Mouse (Mus musculus): Measurements from ENCODE around the gene Pimreg. TPM values are rescaled to one million over a fixed set of nuclear protein-coding genes. Genes with fewer than 3 reads are reported as not detected.

Pimreg gene
- polyA plus RNA-seq, 1 experiment from 2014 or later: 89.1 TPM

DNA sequence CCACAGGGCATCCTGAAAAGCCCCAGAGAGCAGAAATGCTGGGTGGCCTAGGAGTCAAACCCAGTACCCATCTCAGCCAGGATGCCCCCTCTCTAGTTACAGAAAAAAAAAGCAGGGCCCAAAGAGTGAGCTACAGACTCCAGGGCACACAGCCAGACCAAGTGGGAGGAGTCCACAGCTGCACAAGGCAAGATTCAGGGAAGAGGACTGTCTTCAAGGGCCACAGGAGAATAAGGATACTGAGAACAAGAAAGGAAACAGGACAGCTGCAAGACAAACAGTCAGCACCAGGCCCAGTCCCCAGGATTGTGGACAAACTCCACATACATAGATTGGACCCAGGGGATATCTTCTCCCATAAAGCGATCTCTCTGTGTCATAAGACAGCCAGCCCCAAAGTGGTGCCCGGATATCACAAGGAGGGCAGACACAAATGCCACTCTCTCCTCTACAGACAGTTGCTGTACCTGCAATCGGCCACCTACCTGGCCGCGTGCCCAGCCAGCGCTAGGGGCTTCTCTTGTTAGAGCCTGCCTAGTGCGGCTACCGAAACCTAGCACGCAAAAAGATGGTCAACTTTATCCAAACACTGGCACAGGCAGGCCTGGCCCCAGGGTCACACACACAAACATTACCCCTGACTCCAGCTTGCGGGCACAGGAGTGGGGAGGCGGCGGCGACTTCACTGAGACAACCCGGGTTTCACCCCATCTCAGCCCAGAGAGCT, 8.5 kb downstream of the Pimreg start:
- H3K27ac ChIP-seq (replicated peaks): no peak overlapping the region
- peak; percentile 36 for ATAC-seq (ENCODE audit: insufficient number of reproducible peaks, low FRiP score, low TSS enrichment, low read depth)
- H3K36me3 ChIP-seq: peaks cover 15% of the 10 kb centered on the region; the same call in 1 of the 2 replicates
- peaks cover 39% of the 10 kb centered on the region for H3K4me1 ChIP-seq
- H3K27me3 ChIP-seq: no peaks in the 10 kb centered on the region
- 0 out of 2 replicates have a peak overlapping the region, but pooled peaks have one; percentile 23 for H3K9ac ChIP-seq
- peak overlapping the region; percentile 46 for H3K4me3 ChIP-seq (replicated peaks)
- 16% methylated on average over 14 of the region's 14 CpGs for WGBS
- peak overlapping the region; percentile 86 for H3K4me2 ChIP-seq (replicated peaks)
- no peaks in the 10 kb centered on the region for H3K9me3 ChIP-seq (replicated peaks)

DNA sequence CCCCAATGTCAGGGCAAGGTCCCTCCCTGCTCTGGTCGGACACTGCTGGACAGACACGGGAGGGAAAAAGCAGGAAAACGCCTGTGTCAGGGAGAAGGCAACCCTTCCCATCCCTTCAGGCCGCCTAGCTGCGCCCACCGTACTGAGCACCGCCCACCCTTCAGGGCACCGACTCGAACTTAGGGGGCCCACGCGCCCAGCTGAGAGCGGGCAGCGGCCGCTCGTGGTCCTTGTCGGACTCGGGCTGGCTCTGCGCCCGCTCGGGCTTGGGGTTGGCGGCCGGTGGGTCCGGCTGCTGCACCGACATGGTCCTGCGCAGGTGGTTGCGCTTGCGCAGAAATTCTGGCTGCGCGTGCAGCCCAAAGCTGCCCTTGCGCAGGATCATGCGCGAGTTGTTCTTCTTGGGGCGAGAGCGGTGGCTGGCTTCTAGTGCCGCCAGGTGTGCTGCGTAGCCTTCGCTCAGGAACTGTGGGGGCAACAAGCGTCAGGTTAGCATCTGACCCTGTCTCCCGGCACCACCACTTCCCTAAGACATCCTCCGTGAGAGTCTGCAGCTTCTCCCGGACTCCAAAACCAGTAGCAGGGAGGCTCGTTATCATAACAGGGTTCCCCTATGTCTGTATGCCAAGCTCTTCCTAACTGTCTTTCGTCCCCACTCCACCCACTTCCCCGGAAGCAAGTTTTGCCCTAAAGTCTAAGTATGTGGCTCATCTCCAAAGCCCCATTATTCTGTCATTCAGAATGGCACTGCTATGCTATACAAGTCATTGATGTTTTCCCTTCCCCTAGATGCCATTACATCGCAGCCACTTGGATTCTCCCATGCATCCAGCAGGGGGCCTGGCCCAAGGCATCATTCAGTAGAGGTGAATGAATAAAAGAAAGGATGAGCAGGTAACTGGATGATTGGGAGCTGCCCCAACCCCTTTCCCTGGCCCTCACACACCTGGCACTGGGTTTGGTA, 9.3 kb downstream of the Pimreg start:
- H3K27me3 ChIP-seq: no peaks in the 10 kb centered on the region
- WGBS: 2% methylated on average over 44 of the region's 45 CpGs
- peak overlapping the region; percentile 23 for H3K9ac ChIP-seq
- H3K36me3 ChIP-seq: peaks cover 6% of the 10 kb centered on the region; the same call in 1 of the 2 replicates
- H3K4me3 ChIP-seq (replicated peaks): peak overlapping the region; percentile 46
- peaks cover 45% of the 10 kb centered on the region for H3K4me1 ChIP-seq
- ATAC-seq (ENCODE audit: insufficient number of reproducible peaks, low FRiP score, low TSS enrichment, low read depth): no peak
- no peak overlapping the region for H3K27ac ChIP-seq (replicated peaks)
- H3K9me3 ChIP-seq (replicated peaks): no peaks in the 10 kb centered on the region
- H3K4me2 ChIP-seq (replicated peaks): peak overlapping the region; percentile 86

DNA sequence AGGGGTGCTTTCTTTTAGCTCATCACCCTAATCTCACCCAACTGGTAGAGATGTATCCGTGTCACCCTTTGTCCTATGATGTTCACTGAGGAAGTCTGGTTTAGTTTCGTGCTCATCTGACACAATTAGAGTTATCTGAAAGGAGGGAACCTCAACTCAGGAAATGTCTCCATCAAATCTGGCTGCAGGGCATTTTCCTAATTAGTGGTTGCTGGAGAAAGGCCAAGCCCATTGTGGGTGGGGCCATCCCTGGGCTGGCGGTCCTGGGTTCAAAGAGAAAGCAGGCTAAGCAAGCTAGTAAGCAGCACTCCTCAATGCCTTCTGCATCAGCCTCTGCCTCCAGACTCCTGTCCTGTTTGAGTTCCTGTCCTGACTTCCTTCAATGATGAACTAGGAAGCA, 10.4 kb downstream of the Pimreg start:
- H3K4me1 ChIP-seq: peaks cover 45% of the 10 kb centered on the region
- no peaks in the 10 kb centered on the region for H3K9me3 ChIP-seq (replicated peaks)
- no peak overlapping the region for H3K9ac ChIP-seq
- no peak overlapping the region for H3K4me3 ChIP-seq (replicated peaks)
- no peaks in the 10 kb centered on the region for H3K27me3 ChIP-seq
- no peak for ATAC-seq (ENCODE audit: insufficient number of reproducible peaks, low FRiP score, low TSS enrichment, low read depth)
- H3K36me3 ChIP-seq: no peaks in the 10 kb centered on the region
- WGBS: 30% methylated on average over 3 of the region's 3 CpGs
- H3K27ac ChIP-seq (replicated peaks): no peak overlapping the region
- no peak overlapping the region for H3K4me2 ChIP-seq (replicated peaks)

DNA sequence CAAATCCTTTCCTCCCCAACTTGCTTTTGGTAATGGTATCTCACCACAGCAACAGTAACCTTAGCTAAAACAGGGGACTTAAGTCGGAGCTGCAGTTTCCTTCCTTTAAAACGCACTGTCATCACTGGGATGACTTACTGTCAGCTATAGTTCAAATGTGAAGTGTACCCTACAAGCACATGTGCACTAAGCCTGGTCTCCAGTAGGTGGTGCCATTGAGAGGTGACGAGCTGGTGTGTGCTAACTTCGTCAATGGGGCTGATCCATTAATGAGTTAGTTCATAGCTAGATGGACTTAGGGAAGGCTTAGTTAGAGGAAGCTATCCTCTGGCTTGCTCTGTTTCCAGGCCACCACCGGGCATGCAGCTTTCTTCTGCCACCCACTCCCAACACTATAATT, 10.8 kb downstream of the Pimreg start:
- Histone ChIP-seq H3K4me2 (replicated peaks) (no peak overlapping the region), H3K36me3 (no peaks in the 10 kb centered on the region), H3K27me3 (no peaks in the 10 kb centered on the region), H3K27ac (replicated peaks) (no peak overlapping the region), H3K9me3 (replicated peaks) (no peaks in the 10 kb centered on the region), H3K4me1 (peaks cover 45% of the 10 kb centered on the region), H3K9ac (no peak overlapping the region), H3K4me3 (replicated peaks) (no peak overlapping the region)
- no peak for ATAC-seq (ENCODE audit: insufficient number of reproducible peaks, low FRiP score, low TSS enrichment, low read depth)
- WGBS: 22% methylated on average over 5 of the region's 5 CpGs

DNA sequence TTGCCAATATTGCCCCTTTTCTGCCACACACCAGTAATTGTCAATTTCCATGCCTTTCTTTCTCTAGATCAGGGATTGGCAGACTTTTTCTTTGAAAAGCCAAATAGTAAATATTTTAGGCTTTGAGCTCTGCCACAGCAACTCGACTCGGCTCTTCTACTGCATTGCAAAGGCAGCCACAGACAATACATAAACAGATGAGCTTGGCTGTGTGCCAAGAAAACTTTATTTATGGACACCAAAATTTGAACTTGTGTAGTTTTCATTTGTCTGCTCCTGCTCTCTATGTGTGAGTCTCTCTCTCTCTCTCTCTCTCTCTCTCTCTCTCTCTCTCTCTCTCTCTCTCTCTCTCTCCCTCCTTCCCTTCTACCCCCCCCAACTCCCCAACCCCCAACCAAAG, 13.3 kb downstream of the Pimreg start:
- H3K4me2 ChIP-seq (replicated peaks): no peak overlapping the region
- ATAC-seq (ENCODE audit: insufficient number of reproducible peaks, low FRiP score, low TSS enrichment, low read depth): no peak
- peaks cover 36% of the 10 kb centered on the region for H3K4me1 ChIP-seq
- H3K9me3 ChIP-seq (replicated peaks): no peaks in the 10 kb centered on the region
- no peak overlapping the region for H3K4me3 ChIP-seq (replicated peaks)
- H3K27me3 ChIP-seq: no peaks in the 10 kb centered on the region; the same call in 1 of the 2 replicates
- H3K36me3 ChIP-seq: no peaks in the 10 kb centered on the region
- no peak overlapping the region for H3K9ac ChIP-seq
- 12% methylated on average over 2 of the region's 2 CpGs for WGBS
- 0 out of 2 replicates have a peak overlapping the region, but pooled peaks have one; percentile 5 for H3K27ac ChIP-seq (replicated peaks)

DNA sequence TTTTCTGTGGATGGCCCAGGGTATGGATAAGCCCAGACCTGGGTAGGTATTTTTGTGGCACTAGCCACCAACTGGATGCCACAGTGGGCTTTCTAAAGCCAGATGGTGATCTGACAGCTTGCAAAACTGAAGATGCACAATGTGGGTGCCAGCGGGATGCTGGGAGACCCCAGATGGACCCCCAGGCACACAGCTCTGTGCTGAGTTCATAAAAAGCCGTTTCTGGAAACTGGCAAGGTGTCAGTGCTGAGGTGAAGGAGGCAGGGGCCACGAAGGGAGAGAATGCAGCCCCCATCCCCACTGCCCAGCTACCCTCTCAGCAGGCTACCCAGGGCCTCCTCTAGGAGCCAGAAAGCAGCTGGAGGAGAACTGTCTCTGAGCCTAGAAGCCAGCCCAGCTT, 15.3 kb downstream of the Pimreg start:
- WGBS: 69% methylated on average over 3 of the region's 3 CpGs

DNA sequence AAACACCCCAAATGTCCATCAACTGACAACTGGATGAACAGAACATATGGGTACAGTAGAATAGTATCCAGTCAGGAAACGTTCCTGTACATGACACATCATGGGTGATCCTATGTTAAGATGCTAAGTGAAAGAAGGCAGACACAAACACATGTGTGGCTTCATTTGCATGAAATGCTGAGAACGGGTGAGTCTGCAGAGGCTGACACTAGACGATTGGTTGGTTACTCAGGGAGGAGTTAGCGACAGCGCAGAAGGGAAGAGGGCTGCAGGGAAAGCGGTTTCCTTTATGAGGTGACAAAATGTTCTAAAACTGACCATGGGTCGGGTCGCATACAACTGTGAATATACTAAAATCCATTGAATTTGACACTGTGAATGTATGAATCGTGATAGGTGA, 18.6 kb downstream of the Pimreg start:
- Histone ChIP-seq H3K36me3 (peaks cover 7% of the 10 kb centered on the region; the same call in 1 of the 2 replicates), H3K27me3 (no peaks in the 10 kb centered on the region; the same call in 1 of the 2 replicates), H3K4me3 (replicated peaks) (no peak overlapping the region), H3K27ac (replicated peaks) (no peak overlapping the region), H3K4me2 (replicated peaks) (no peak overlapping the region), H3K9me3 (replicated peaks) (0 out of 2 replicates have a peak, but pooled peaks cover 7% of the 10 kb centered on the region), H3K9ac (no peak overlapping the region), H3K4me1 (peaks cover 6% of the 10 kb centered on the region; the same call in 1 of the 2 replicates)
- ATAC-seq (ENCODE audit: insufficient number of reproducible peaks, low FRiP score, low TSS enrichment, low read depth): no peak
- WGBS: 80% methylated on average over 9 of the region's 9 CpGs

More for the DNA sequence above, 15.3 kb downstream of the Pimreg start:
- Histone ChIP-seq H3K9ac (no peak overlapping the region), H3K36me3 (no peaks in the 10 kb centered on the region), H3K4me2 (replicated peaks) (no peak overlapping the region), H3K27ac (replicated peaks) (no peak overlapping the region), H3K4me1 (peaks cover 17% of the 10 kb centered on the region), H3K27me3 (no peaks in the 10 kb centered on the region; the same call in 1 of the 2 replicates), H3K9me3 (replicated peaks) (no peaks in the 10 kb centered on the region), H3K4me3 (replicated peaks) (no peak overlapping the region)
- ATAC-seq (ENCODE audit: insufficient number of reproducible peaks, low FRiP score, low TSS enrichment, low read depth): no peak

DNA sequence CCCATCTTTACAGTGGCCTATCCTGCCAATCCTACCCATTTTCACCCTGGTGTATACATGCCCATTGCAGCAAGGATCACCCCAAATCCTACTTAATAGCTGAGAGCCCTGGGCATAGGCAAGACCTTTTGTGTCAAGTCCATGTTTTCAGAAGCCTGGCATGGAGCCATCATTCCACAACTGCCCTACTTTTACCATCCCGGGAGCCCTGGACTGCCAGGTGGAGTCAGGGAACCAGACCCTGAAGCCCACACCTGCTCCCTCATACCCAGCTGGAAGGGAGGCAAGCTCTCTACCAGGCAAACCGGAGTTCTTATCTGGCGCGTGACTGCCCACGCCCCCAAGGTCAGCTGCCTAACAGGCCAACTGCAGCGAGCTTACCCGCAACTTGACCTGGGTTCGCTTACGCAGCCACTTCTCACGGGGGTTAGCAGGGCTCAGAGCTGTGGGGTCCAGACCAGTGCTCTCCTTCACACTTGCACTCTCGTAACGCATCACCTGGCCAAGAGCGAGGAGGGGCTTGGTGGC, 19.3 kb downstream of the Pimreg start:
- Histone ChIP-seq H3K27ac (replicated peaks) (no peak overlapping the region), H3K9me3 (replicated peaks) (0 out of 2 replicates have a peak, but pooled peaks cover 7% of the 10 kb centered on the region), H3K27me3 (no peaks in the 10 kb centered on the region; the same call in 1 of the 2 replicates), H3K4me2 (replicated peaks) (no peak overlapping the region), H3K9ac (no peak overlapping the region), H3K4me1 (no peaks in the 10 kb centered on the region), H3K36me3 (peaks cover 7% of the 10 kb centered on the region; the same call in 1 of the 2 replicates), H3K4me3 (replicated peaks) (no peak overlapping the region)
- no peak for ATAC-seq (ENCODE audit: insufficient number of reproducible peaks, low FRiP score, low TSS enrichment, low read depth)
- 76% methylated on average over 13 of the region's 13 CpGs for WGBS

DNA sequence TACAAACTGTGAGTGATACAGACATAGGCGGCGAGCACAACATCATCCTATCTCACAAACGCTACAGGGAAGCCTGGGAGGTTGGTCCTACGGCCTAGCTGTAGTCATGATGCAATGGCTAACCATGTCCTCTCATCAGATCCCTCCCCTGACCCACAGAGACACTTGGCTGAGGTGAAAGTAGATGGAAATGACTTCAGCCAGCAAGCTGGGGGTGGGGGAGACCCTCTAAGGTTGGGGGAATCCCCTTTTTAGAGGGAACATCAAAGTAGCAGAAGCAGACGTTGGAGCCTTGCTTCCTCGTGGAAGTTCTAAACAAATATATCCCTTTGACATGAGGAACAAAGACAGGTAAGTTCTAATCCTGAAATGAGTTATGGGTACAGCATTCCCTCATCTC, 22.6 kb downstream of the Pimreg start:
- no peak overlapping the region for H3K9ac ChIP-seq
- no peak overlapping the region for H3K27ac ChIP-seq (replicated peaks)
- H3K4me3 ChIP-seq (replicated peaks): no peak overlapping the region
- H3K27me3 ChIP-seq: no peaks in the 10 kb centered on the region
- WGBS: 85% methylated on average over 6 of the region's 6 CpGs
- H3K4me1 ChIP-seq: peaks cover 5% of the 10 kb centered on the region; the same call in 1 of the 2 replicates
- no peak for ATAC-seq (ENCODE audit: insufficient number of reproducible peaks, low FRiP score, low TSS enrichment, low read depth)
- H3K36me3 ChIP-seq: peaks cover 7% of the 10 kb centered on the region; the same call in 1 of the 2 replicates
- H3K4me2 ChIP-seq (replicated peaks): no peak overlapping the region
- 0 out of 2 replicates have a peak, but pooled peaks cover 7% of the 10 kb centered on the region for H3K9me3 ChIP-seq (replicated peaks)

DNA sequence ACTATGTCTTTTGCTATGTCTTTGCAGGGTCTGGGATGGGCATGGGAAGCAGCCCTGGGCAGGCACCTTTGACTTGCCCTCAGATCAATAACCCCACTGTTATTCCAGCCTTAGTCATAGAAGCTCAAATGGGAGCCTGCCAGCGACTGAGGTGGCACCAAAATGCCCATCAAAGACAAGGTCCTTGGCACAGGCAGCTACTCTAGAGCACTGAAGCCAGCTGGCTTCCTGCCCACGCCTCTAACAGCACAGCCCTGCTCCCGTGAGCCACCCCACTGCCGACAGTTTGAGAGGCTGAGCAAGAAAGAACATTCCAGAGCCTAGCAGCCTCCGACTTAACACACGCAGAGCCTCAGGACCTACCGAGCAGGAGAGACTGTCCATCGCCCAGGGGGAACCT, 23.3 kb downstream of the Pimreg start:
- Histone ChIP-seq H3K9me3 (replicated peaks) (0 out of 2 replicates have a peak, but pooled peaks cover 7% of the 10 kb centered on the region), H3K4me2 (replicated peaks) (no peak overlapping the region), H3K36me3 (peaks cover 7% of the 10 kb centered on the region; the same call in 1 of the 2 replicates), H3K27me3 (no peaks in the 10 kb centered on the region), H3K4me1 (peaks cover 5% of the 10 kb centered on the region; the same call in 1 of the 2 replicates), H3K4me3 (replicated peaks) (no peak overlapping the region), H3K9ac (no peak overlapping the region), H3K27ac (replicated peaks) (no peak overlapping the region)
- 72% methylated on average over 8 of the region's 8 CpGs for WGBS
- ATAC-seq (ENCODE audit: insufficient number of reproducible peaks, low FRiP score, low TSS enrichment, low read depth): no peak

Data from embryonic facial prominence, embryonic 15.5 days (tissue).